Mouse (Mus musculus): ENCODE measurements around the gene Elp4.

Gene Elp4

DNA sequence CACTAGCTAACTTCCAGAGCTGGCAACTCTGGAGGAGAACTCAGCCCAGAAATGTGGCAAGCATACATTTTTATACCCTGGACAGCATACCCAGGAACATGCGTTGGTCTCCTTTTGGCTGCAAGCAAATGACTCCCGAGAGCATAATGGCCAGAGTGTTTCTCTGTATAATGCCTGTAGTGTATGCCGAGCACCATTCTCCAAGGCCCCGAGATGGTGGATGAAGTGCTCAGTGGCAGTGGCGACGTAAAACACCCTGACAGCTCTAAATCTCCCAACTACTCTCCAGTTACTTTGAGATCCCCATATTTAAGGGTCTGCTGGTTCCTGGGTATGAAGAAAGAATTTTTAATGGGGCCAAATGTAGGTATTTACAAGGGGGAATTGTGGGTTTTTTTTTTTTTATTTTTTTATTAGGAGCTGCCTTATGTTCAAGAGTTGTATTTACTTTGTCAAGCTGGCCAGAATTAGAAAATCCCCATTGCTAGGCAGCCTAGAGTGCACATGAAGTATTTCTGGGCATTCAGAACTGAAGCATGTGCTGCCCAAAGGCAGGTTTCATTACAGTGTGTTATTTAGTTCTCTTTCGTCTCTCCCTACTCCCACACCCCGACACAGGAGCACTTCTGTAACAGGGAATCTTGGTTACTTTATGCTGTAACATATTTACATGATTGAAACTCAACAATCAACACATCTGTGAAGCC, 188.8 kb downstream of the Elp4 start:
- DNase-seq = no peak

- DNase-seq = no peak
These were observed 193.9 kb downstream of the Elp4 start for GRCm38 (mm10) chr2:105710511-105710910.

- DNase-seq = no peak
These were observed 195.2 kb downstream of the Elp4 start for GRCm38 (mm10) chr2:105709126-105709525.

GRCm38 (mm10) chr2:105705320-105705719, 199.0 kb downstream of the Elp4 start:
- DNase-seq = no peak

DNA sequence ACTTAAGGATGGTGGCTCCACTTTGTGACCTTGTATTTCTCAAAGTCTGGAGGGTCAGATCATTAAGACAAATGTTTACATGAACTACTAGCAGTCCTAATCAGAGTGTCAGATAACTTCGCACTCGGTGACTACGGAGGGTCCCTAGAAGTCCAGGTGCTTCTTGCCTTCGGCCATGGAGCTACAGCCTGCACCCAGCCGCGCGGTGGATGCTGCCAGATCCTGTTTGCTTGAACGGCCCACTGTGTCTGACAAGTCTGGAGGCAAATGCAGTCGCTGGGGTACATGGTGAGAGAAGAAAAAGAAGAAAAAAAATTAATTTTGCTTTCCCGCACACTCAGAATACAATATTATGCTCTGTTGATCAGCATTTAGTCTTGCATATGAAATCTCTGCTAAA, 201.8 kb downstream of the Elp4 start:
- DNase-seq = no peak

GRCm38 (mm10) chr2:105701781-105702180, 202.6 kb downstream of the Elp4 start:
- no peak for DNase-seq

- no peak for DNase-seq
These were observed 205.7 kb downstream of the Elp4 start for GRCm38 (mm10) chr2:105698631-105699030.

- no peak for DNase-seq
These were observed 206.6 kb downstream of the Elp4 start for GRCm38 (mm10) chr2:105697741-105698140.

- no peak for DNase-seq
These were observed 213.1 kb downstream of the Elp4 start for GRCm38 (mm10) chr2:105691296-105691695.

- DNase-seq = no peak
These were observed 214.4 kb downstream of the Elp4 start for GRCm38 (mm10) chr2:105689771-105690639.

- DNase-seq = no peak
These were observed 215.0 kb downstream of the Elp4 start for GRCm38 (mm10) chr2:105689304-105689770.

DNA sequence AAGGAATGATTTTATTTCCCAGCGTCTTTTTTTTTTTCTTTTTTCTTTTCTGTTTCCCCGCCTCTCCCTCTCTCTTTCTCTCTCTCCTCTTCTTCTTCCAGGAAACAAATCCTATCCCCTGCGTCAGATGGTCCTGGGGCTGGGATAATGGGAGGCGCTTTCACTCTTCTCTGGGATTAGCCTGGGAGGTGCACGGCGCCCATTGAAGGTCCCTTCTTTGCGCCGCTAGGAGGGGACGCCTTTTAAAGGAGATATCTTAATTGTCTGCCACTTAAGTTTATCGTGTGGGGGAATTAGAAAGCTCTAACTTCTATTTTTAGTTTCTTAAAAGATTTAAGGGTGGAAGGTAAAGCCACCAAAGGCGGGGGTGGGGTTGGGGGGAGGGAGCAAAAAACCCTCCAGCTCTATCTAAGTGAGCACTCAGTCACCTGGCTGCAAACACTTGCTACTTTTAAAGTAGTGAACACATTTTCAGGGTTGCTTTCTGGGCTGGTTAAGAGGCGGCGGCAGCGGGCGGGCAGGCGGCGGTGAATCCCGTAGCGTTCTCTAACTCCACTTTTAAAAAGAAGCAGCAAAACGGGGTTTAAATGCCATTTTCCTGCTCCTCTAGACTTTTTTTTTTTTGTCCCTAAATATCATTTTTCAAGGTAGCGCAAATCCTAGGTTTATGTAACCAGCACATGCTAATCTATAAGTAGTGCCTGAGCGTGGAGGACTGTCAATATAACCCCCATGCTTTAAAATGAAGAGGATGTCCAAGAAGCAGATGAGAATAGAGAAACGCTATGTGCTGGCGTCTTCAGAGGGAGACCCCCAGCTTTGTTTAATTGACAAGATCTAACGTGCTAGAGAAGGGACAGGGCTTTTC, 215.7 kb downstream of the Elp4 start:
- no peak for DNase-seq

DNA sequence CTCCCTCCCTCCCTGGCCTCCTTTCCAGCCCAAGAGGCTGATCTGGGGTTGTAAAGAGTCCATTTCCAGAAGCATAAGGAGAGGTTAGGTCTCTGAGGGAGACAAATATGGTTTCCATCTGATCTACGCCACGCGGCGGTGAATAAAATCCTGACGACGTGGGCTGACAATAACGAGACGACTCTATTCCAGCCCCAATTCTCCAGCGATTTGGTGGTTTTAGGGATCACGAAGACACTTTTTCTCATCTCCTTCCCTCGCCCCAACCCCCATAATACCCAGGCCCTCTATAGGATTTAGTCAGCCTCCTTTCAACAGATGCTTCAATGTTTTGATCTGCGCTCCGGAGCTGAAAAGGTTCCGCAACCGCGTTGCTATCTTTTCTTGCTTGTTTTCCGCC, 216.4 kb downstream of the Elp4 start:
- DNase-seq = no peak

DNA sequence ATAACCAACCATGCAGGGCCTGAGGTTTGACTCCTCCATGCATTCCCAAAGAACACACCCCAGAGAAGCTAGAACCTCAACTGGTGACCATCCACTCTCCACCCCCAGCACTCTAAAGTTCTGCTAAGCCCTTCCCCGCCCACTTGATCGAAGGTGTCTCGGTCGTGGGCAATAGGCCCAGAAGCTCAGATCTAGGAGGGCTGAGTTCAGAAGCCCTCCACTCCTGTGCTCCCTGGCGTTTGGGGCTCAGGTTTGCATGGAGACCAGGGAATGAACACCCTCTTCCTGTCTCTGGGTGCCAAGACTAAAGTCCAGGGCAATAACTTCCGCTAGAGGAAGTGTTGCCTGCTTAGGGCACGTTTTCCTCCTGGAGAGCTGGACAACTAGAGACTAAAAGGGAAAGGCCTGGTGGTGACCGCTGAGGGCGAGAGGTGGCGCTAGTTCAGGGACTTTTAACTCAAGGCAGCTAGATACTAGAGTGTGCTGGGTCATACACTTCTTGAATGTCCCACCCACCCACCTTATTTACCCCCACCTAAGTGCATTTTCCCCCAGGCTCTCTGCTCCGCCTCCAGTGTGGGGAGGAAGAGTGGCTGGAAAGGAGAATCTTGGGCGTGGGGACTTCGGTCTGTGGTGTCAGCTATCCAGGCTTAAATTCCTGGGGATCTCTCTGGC, 216.9 kb downstream of the Elp4 start:
- peak; percentile 26 for DNase-seq

GRCm38 (mm10) chr2:105686363-105687316, 217.7 kb downstream of the Elp4 start:
- DNase-seq = no peak

- DNase-seq = no peak
These were observed 218.7 kb downstream of the Elp4 start for GRCm38 (mm10) chr2:105685651-105686050.

DNA sequence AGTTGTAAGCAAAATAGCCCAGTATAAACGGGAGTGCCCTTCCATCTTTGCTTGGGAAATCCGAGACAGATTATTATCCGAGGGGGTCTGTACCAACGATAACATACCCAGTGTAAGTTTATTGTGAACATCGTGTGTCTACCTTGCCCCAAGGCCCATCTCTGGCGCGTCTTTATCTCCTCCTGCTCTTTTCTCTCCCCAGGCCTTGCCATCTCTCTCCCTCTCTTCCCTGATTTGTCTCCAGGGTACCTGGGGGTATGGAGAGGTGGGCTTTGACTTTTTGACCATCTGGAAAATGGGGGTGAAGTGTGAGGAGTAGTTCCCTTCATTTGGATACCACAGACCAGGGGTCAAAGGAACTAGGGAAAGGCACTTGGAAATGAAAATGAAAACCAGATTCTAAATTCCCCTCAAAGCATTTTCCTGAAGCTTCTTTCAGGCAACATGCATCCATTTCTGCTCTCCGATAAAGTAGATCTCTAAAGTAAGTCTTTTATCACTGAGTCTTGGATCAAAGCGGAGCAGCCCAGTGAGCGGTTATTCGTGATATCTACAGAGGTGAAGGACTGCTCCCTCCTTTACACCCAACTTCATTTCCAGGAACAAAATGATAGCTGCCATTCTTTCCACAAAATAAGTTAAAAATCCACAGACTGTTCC, 219.2 kb downstream of the Elp4 start:
- DNase-seq = no peak

DNA sequence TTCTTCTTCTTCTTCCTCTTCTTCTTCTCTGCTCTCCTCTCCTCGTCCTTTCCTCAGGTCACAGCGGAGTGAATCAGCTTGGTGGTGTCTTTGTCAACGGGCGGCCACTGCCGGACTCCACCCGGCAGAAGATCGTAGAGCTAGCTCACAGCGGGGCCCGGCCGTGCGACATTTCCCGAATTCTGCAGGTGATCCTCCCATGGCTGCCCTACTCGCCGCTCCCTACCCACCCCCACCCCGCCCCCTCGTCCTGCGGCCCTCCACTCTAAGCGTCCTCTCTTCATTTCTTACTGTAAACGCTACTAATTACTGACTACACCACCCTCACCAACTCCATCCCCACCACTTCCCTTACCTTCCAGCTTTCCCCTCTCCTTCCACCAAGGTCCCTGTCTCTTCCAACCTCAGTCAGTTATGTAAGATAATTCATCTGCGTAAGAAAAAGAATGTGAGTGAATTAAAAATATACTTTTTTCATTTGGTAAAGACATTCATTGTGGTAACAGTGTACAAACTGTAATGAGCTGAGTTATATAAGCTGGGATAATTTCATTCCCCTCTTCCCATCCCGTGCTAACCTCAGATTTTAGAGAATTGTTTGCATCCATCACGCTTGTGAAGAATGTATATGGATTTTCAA, 220.5 kb downstream of the Elp4 start:
- no peak for DNase-seq

- no peak for DNase-seq
These were observed 221.6 kb downstream of the Elp4 start for GRCm38 (mm10) chr2:105682634-105683351.
